Mouse (Mus musculus): ENCODE data around the gene Kiz. TPM values are rescaled to one million over a fixed set of nuclear protein-coding genes. Genes with fewer than 3 reads are reported as not detected.

Kiz gene
- polyA plus RNA-seq, 1 experiment from 2014 or later, result 28.7 TPM

GRCm38 (mm10) chr2:146873881-146874441 is 18.3 kb downstream of the Kiz start:
- ATAC-seq, result no peak
- Histone ChIP-seq H3K9me3 (replicated peaks; ENCODE audit: control insufficient read depth, low read length) (no peaks in the 10 kb centered on the region), H3K4me2 (ENCODE audit: low read length) (no peak overlapping the region), H3K4me3 (ENCODE audit: low read depth, low read length) (no peak overlapping the region), H3K9ac (ENCODE audit: low read length) (no peak overlapping the region), H3K4me1 (ENCODE audit: control insufficient read depth, insufficient read depth, low read length) (no peaks in the 10 kb centered on the region), H3K27me3 (replicated peaks; ENCODE audit: control insufficient read depth, insufficient read depth, low read length) (no peaks in the 10 kb centered on the region), H3K36me3 (ENCODE audit: control insufficient read depth, insufficient read depth, low read length) (no peaks in the 10 kb centered on the region), H3K27ac (ENCODE audit: low read depth, low read length) (no peak overlapping the region)
- WGBS, result 86% methylated on average over 7 of the region's 7 CpGs
- DNase-seq (ENCODE audit: low spot score), result no peak

- DNase-seq (ENCODE audit: low spot score), result no peak
- Histone ChIP-seq H3K9me3 (replicated peaks; ENCODE audit: control insufficient read depth, low read length) (no peaks in the 10 kb centered on the region), H3K36me3 (ENCODE audit: control insufficient read depth, insufficient read depth, low read length) (no peaks in the 10 kb centered on the region), H3K27ac (ENCODE audit: low read depth, low read length) (no peak overlapping the region), H3K9ac (ENCODE audit: low read length) (no peak overlapping the region), H3K27me3 (replicated peaks; ENCODE audit: control insufficient read depth, insufficient read depth, low read length) (0 out of 2 replicates have a peak, but pooled peaks cover 3% of the 10 kb centered on the region), H3K4me3 (ENCODE audit: low read depth, low read length) (no peak overlapping the region), H3K4me1 (ENCODE audit: control insufficient read depth, insufficient read depth, low read length) (no peaks in the 10 kb centered on the region), H3K4me2 (ENCODE audit: low read length) (no peak overlapping the region)
- WGBS, result 50% methylated on average over 1 of the region's 1 CpGs
- ATAC-seq, result no peak
Observed at GRCm38 (mm10) chr2:146877423-146878098, 21.9 kb downstream of the Kiz start.

- no peak overlapping the region for H3K27ac ChIP-seq (ENCODE audit: low read depth, low read length)
- no peak overlapping the region for H3K4me2 ChIP-seq (ENCODE audit: low read length)
- H3K27me3 ChIP-seq (replicated peaks; ENCODE audit: control insufficient read depth, insufficient read depth, low read length), result 0 out of 2 replicates have a peak, but pooled peaks cover 3% of the 10 kb centered on the region
- peaks cover 8% of the 10 kb centered on the region; the same call in 1 of the 2 replicates for H3K4me1 ChIP-seq (ENCODE audit: control insufficient read depth, insufficient read depth, low read length)
- no peaks in the 10 kb centered on the region for H3K9me3 ChIP-seq (replicated peaks; ENCODE audit: control insufficient read depth, low read length)
- no peak overlapping the region for H3K9ac ChIP-seq (ENCODE audit: low read length)
- no peak overlapping the region for H3K4me3 ChIP-seq (ENCODE audit: low read depth, low read length)
- DNase-seq (ENCODE audit: low spot score), result no peak
- no peaks in the 10 kb centered on the region for H3K36me3 ChIP-seq (ENCODE audit: control insufficient read depth, insufficient read depth, low read length)
- ATAC-seq, result no peak
- WGBS, result 96% methylated on average over 4 of the region's 4 CpGs
Observed at GRCm38 (mm10) chr2:146881623-146882022, 26.0 kb downstream of the Kiz start.

- no peaks in the 10 kb centered on the region for H3K36me3 ChIP-seq (ENCODE audit: control insufficient read depth, insufficient read depth, low read length)
- H3K4me1 ChIP-seq (ENCODE audit: control insufficient read depth, insufficient read depth, low read length), result peaks cover 8% of the 10 kb centered on the region; the same call in 1 of the 2 replicates
- H3K27ac ChIP-seq (ENCODE audit: low read depth, low read length), result no peak overlapping the region
- H3K4me2 ChIP-seq (ENCODE audit: low read length), result 0 out of 2 replicates have a peak overlapping the region, but pooled peaks have one; percentile 5
- peak; percentile 62 for DNase-seq (ENCODE audit: low spot score)
- H3K4me3 ChIP-seq (ENCODE audit: low read depth, low read length), result no peak overlapping the region
- H3K27me3 ChIP-seq (replicated peaks; ENCODE audit: control insufficient read depth, insufficient read depth, low read length), result 0 out of 2 replicates have a peak, but pooled peaks cover 3% of the 10 kb centered on the region
- H3K9ac ChIP-seq (ENCODE audit: low read length), result no peak overlapping the region
- H3K9me3 ChIP-seq (replicated peaks; ENCODE audit: control insufficient read depth, low read length), result no peaks in the 10 kb centered on the region
- ATAC-seq, result peak; percentile 46
- 20% methylated on average over 8 of the region's 8 CpGs for WGBS
Observed at GRCm38 (mm10) chr2:146884291-146884855, 28.7 kb downstream of the Kiz start.

GRCm38 (mm10) chr2:146888786-146889414 is 33.2 kb downstream of the Kiz start:
- no peaks in the 10 kb centered on the region for H3K27me3 ChIP-seq (replicated peaks; ENCODE audit: control insufficient read depth, insufficient read depth, low read length)
- ATAC-seq (no peak), DNase-seq (ENCODE audit: low spot score) (no peak)
- H3K4me2 ChIP-seq (ENCODE audit: low read length), result no peak overlapping the region
- H3K27ac ChIP-seq (ENCODE audit: low read depth, low read length), result no peak overlapping the region
- 0 out of 2 replicates have a peak, but pooled peaks cover 6% of the 10 kb centered on the region for H3K36me3 ChIP-seq (ENCODE audit: control insufficient read depth, insufficient read depth, low read length)
- 90% methylated on average over 4 of the region's 4 CpGs for WGBS
- no peak overlapping the region for H3K9ac ChIP-seq (ENCODE audit: low read length)
- H3K4me3 ChIP-seq (ENCODE audit: low read depth, low read length), result no peak overlapping the region
- H3K9me3 ChIP-seq (replicated peaks; ENCODE audit: control insufficient read depth, low read length), result no peaks in the 10 kb centered on the region
- peaks cover 8% of the 10 kb centered on the region; the same call in 1 of the 2 replicates for H3K4me1 ChIP-seq (ENCODE audit: control insufficient read depth, insufficient read depth, low read length)

- ATAC-seq (no peak), DNase-seq (ENCODE audit: low spot score) (peak; percentile 7)
- H3K27ac ChIP-seq (ENCODE audit: low read depth, low read length), result no peak overlapping the region
- H3K36me3 ChIP-seq (ENCODE audit: control insufficient read depth, insufficient read depth, low read length), result no peaks in the 10 kb centered on the region
- no peak overlapping the region for H3K4me3 ChIP-seq (ENCODE audit: low read depth, low read length)
- H3K4me2 ChIP-seq (ENCODE audit: low read length), result no peak overlapping the region
- no peaks in the 10 kb centered on the region for H3K4me1 ChIP-seq (ENCODE audit: control insufficient read depth, insufficient read depth, low read length)
- H3K27me3 ChIP-seq (replicated peaks; ENCODE audit: control insufficient read depth, insufficient read depth, low read length), result no peaks in the 10 kb centered on the region
- no peaks in the 10 kb centered on the region for H3K9me3 ChIP-seq (replicated peaks; ENCODE audit: control insufficient read depth, low read length)
- no peak overlapping the region for H3K9ac ChIP-seq (ENCODE audit: low read length)
Observed at GRCm38 (mm10) chr2:146898977-146899376, 43.3 kb downstream of the Kiz start.

GRCm38 (mm10) chr2:146916085-146916484 is 60.4 kb downstream of the Kiz start:
- H3K4me1 ChIP-seq (ENCODE audit: control insufficient read depth, insufficient read depth, low read length), result peaks cover 6% of the 10 kb centered on the region
- ATAC-seq, result no peak
- no peak overlapping the region for H3K4me2 ChIP-seq (ENCODE audit: low read length)
- WGBS, result 89% methylated on average over 3 of the region's 3 CpGs
- no peaks in the 10 kb centered on the region for H3K36me3 ChIP-seq (ENCODE audit: control insufficient read depth, insufficient read depth, low read length)
- H3K27ac ChIP-seq (ENCODE audit: low read depth, low read length), result no peak overlapping the region
- H3K9me3 ChIP-seq (replicated peaks; ENCODE audit: control insufficient read depth, low read length), result no peaks in the 10 kb centered on the region
- DNase-seq (ENCODE audit: low spot score), result no peak
- no peak overlapping the region for H3K4me3 ChIP-seq (ENCODE audit: low read depth, low read length)
- no peaks in the 10 kb centered on the region for H3K27me3 ChIP-seq (replicated peaks; ENCODE audit: control insufficient read depth, insufficient read depth, low read length)
- H3K9ac ChIP-seq (ENCODE audit: low read length), result no peak overlapping the region

GRCm38 (mm10) chr2:146917770-146918169 is 62.1 kb downstream of the Kiz start:
- H3K4me1 ChIP-seq (ENCODE audit: control insufficient read depth, insufficient read depth, low read length), result peaks cover 6% of the 10 kb centered on the region
- H3K4me3 ChIP-seq (ENCODE audit: low read depth, low read length), result no peak overlapping the region
- ATAC-seq (no peak), DNase-seq (ENCODE audit: low spot score) (peak; percentile 8)
- H3K27me3 ChIP-seq (replicated peaks; ENCODE audit: control insufficient read depth, insufficient read depth, low read length), result no peaks in the 10 kb centered on the region
- H3K4me2 ChIP-seq (ENCODE audit: low read length), result no peak overlapping the region
- WGBS, result 81% methylated on average over 3 of the region's 3 CpGs
- no peaks in the 10 kb centered on the region for H3K36me3 ChIP-seq (ENCODE audit: control insufficient read depth, insufficient read depth, low read length)
- H3K27ac ChIP-seq (ENCODE audit: low read depth, low read length), result no peak overlapping the region
- H3K9me3 ChIP-seq (replicated peaks; ENCODE audit: control insufficient read depth, low read length), result no peaks in the 10 kb centered on the region
- no peak overlapping the region for H3K9ac ChIP-seq (ENCODE audit: low read length)

Data from forebrain, embryonic 14.5 days (tissue).